Mouse (Mus musculus) MEL (cell line): ENCODE measurements around the gene Rsg1.

ENCODE experiments used
- CTCF ChIP-seq, 3 experiments: IDR thresholded peaks in 2 of 3; conservative IDR thresholded peaks in 1 of 3; 2 replicates each; pipeline ENCODE4 v1.5.1; 2011 to 2012; ENCODE audit warnings: low read length in 3 of 3, low read depth in 2 of 3, mild to moderate bottlenecking in 2 of 3, improper control_type of control experiment in 1 of 3, inconsistent platforms in 1 of 3, mixed read lengths in 1 of 3, moderate library complexity in 1 of 3; ENCODE audit not compliant: control insufficient read depth in 1 of 3, insufficient read depth in 1 of 3, poor library complexity in 1 of 3, severe bottlenecking in 1 of 3
- ELF1 ChIP-seq: IDR thresholded peaks from 2 replicates; pipeline ENCODE4 v1.6.1; 2014; ENCODE audit warnings: low read depth, mild to moderate bottlenecking, inconsistent platforms, low read length, improper control_type of control experiment, moderate library complexity
- POLR2A ChIP-seq, 2 experiments: IDR thresholded peaks; 2 replicates each; pipeline ENCODE4 v1.6.1; 2011 to 2012; ENCODE audit warnings: low read length in 2 of 2, mild to moderate bottlenecking in 2 of 2, control low read depth in 1 of 2, improper control_type of control experiment in 1 of 2, low read depth in 1 of 2, moderate library complexity in 1 of 2; ENCODE audit not compliant: control insufficient read depth in 1 of 2, insufficient read depth in 1 of 2, poor library complexity in 1 of 2

- TF ChIP-seq CTCF (IDR thresholded peaks at IDR 0.05 in 2 of 3, conservative IDR thresholded peaks at IDR 0.05 in 1 of 3; ENCODE audit: control insufficient read depth in 1 of 3, insufficient read depth in 1 of 3, low read depth in 2 of 3, low read length in 3 of 3, poor library complexity in 1 of 3, severe bottlenecking in 1 of 3) (peak; percentile 4 to 41 (median 14); a peak in 2 of 6 replicates), POLR2A (IDR thresholded peaks at IDR 0.05; ENCODE audit: control insufficient read depth in 1 of 2, insufficient read depth in 1 of 2, low read depth in 1 of 2, low read length in 2 of 2, poor library complexity in 1 of 2) (no peak), ELF1 (no peak)
Measured at GRCm38 (mm10) chr4:141252641-141253040, 38.9 kb downstream of the Rsg1 start.
